Mouse (Mus musculus) ES-Bruce4 (cell line): Measurements from ENCODE around the gene Tapbpl.

ENCODE experiments used
- CTCF ChIP-seq: IDR thresholded peaks from one replicate; pipeline ENCODE4 v1.8.1; 2011; ENCODE audit warnings: low read depth, low read length
- EP300 ChIP-seq: IDR thresholded peaks from 2 replicates; pipeline ENCODE4 v1.6.1; 2011; ENCODE audit warnings: low read depth, low read length; ENCODE audit not compliant: insufficient read depth
- POLR2A ChIP-seq: IDR thresholded peaks from one replicate; pipeline ENCODE4 v1.8.1; 2011; ENCODE audit warnings: low read length; ENCODE audit not compliant: insufficient read depth

GRCm38 (mm10) chr6:125237421-125237820 lies 5.8 kb upstream of the Tapbpl start:
- TF ChIP-seq CTCF (no peak), POLR2A (no peak), EP300 (no peak)
